Mouse (Mus musculus): Measurements from ENCODE around the gene Tmcc3.

The Tmcc3 gene

GRCm38 (mm10) chr10:94450781-94451180 is 139.0 kb downstream of the Tmcc3 start:
- no peak for TF ChIP-seq GATA4 (IDR thresholded peaks at IDR 0.05; ENCODE audit: insufficient replicate concordance, low read length)

- TF ChIP-seq GATA4 (IDR thresholded peaks at IDR 0.05; ENCODE audit: insufficient replicate concordance, low read length): no peak
These were observed 145.7 kb downstream of the Tmcc3 start for GRCm38 (mm10) chr10:94457454-94457853.

- no peak for TF ChIP-seq GATA4 (IDR thresholded peaks at IDR 0.05; ENCODE audit: insufficient replicate concordance, low read length)
These were observed 146.9 kb downstream of the Tmcc3 start for GRCm38 (mm10) chr10:94458690-94459089.

DNA sequence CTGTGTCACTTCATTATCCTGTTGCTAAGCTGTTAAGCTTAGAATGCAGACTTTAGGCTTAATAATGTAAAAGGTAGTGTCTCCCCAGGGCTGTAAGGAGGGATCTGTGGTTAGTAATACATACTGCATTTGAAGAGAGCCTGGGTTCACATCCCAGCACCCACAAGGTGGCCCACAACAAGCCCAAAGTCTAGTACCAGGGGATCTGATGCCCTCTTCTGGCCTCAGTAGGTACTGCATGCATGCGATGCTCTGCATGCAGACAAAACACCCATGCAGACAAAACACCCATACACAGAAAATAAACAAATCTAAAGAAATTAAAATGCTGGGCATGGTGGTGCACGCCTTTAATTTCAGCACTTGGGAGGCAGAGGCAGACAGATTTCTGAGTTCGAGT is 149.6 kb downstream of the Tmcc3 start:
- no peak for TF ChIP-seq GATA4 (IDR thresholded peaks at IDR 0.05; ENCODE audit: insufficient replicate concordance, low read length)

DNA sequence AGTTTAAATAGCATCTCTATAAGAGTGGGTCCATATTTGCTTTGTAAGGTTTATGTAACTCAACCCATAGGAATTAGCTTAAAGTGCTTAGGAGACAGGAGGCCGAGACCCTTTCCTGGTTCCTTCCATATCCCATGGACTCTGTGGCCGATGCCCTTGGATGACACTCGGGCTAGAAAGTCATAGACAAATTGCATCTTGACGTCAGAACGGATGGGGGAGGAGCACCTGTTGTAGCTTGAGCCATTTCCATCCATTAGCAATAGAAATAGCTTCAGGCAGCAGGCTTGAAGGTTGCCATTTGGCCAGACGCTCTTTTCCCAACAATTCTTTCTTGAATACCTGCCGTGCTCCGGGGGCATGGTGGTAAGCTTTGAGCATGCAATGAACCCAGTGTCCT is 150.1 kb downstream of the Tmcc3 start:
- no peak for TF ChIP-seq GATA4 (IDR thresholded peaks at IDR 0.05; ENCODE audit: insufficient replicate concordance, low read length)

GRCm38 (mm10) chr10:94462386-94463064 is 150.8 kb downstream of the Tmcc3 start:
- TF ChIP-seq GATA4 (IDR thresholded peaks at IDR 0.05; ENCODE audit: insufficient replicate concordance, low read length): peak; percentile 79

DNA sequence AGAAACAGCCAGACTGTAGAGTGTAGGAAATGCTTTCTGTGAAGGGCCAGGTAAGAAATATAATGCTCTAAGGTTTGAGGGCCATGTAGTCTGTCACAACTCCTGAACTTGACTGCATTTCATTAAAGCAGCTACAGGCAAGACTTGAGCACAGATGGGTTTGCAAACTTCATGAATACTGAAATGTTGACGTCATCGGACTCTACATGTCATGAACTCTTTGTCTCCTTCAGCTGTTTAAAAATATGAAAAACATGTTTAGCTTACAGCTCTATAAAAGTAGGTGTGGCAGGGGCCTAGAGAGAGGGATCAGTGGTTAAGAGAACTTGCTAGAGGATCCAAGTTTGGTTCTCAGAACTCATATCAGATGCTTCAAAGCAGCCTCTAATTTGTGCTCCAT is 151.7 kb downstream of the Tmcc3 start:
- TF ChIP-seq GATA4 (IDR thresholded peaks at IDR 0.05; ENCODE audit: insufficient replicate concordance, low read length): no peak

DNA sequence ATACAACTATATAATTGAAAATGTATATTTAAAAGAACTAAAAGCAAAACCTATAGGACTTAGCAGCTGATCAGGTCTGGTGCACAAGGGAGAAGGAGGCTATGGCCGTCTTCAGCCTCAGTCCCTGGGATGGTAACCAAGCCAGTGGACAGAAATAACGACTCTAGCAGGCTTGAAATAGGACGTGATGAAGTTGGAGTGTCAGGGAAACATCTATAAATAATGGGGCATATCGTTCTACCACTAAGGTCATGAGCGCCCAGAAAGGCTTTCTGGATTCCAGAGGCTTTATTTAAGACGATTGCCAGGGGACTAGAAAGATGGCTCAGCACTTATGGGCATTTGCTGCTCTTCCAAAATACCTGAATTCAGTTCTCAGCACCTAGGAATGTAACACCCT is 153.9 kb downstream of the Tmcc3 start:
- TF ChIP-seq GATA4 (IDR thresholded peaks at IDR 0.05; ENCODE audit: insufficient replicate concordance, low read length): no peak

DNA sequence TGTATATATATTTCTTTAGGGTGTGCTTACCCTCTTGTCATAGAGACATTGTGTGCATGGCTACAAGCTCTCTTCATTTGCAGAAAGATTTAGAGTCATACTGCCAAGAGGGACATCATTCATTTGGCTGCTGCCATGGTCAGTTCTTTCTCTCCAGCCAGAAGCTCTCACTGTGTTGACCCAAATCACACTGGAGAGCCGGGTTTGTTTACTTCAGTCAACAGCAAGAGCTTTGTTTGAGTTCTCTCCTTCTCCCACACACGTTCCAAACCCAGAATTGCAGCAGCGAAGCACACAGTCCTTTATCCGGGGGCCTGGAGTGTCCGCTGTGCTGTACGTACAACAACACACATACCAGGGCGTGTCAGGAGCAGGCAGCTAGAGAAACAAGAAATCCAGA is 154.6 kb downstream of the Tmcc3 start:
- TF ChIP-seq GATA4 (IDR thresholded peaks at IDR 0.05; ENCODE audit: insufficient replicate concordance, low read length): no peak

DNA sequence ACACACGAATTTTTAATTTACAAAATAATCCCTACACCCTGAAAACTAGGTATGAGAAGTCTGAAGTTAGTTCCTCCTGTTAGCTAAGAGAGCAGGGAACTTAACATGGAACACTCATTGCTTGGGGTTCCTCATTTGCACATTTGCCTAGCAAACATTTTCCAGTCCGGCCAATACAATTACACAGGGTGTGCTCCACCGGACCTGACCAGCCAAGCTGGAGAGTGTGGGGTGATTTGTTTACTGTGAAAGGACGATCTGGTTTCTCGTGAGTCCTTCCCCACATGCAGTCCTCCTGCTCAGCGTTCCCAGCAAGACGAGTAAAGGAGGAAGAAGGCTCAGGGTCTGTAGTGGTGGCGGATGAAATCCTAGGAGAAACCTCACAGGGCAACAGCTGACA is 159.7 kb downstream of the Tmcc3 start:
- no peak for TF ChIP-seq GATA4 (IDR thresholded peaks at IDR 0.05; ENCODE audit: insufficient replicate concordance, low read length)

DNA sequence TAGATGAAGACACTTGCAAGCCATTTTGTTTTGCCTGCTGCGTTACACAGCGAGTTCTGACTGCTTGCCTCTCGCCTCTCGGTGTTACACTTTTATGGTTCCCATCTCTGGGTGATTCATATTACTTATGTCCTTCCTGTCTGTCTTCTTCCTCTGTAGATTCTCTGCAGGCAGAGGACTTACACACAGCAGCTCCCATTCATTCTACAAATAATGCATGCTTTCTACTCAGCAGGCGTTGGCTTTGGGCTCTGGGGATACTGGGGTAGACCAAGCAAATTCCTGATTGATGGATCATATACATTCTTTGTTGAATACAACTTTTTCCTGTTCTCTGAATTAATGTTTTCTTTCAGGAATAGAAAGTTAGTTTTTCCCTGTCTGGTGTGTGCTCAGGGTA is 161.8 kb downstream of the Tmcc3 start:
- no peak for TF ChIP-seq GATA4 (IDR thresholded peaks at IDR 0.05; ENCODE audit: insufficient replicate concordance, low read length)

- no peak for TF ChIP-seq GATA4 (IDR thresholded peaks at IDR 0.05; ENCODE audit: insufficient replicate concordance, low read length)
These were observed 162.4 kb downstream of the Tmcc3 start for GRCm38 (mm10) chr10:94474185-94474584.

- no peak for TF ChIP-seq GATA4 (IDR thresholded peaks at IDR 0.05; ENCODE audit: insufficient replicate concordance, low read length)
These were observed 165.8 kb downstream of the Tmcc3 start for GRCm38 (mm10) chr10:94477366-94478225.

DNA sequence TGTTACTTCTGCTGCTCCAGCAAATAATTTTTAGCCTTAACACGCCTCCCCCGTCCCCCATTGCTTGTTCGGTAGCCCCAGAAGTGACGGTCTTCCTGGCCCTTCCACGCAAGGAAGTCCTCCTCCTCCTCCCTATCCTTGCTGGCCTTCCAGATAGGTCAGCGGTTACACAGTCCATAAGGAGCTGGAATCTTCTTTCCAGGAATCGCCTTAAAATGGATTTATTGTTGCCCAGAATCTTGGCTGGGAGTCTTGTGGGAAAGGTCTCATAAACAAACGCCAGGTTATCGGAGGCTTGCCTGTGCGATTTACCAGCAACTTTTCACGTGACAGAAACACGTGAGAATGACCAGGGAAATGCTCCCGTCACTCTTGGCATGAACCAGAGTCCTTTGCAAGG is 167.9 kb downstream of the Tmcc3 start:
- peak; percentile 86; the same call in 1 of the 2 replicates for TF ChIP-seq GATA4 (IDR thresholded peaks at IDR 0.05; ENCODE audit: insufficient replicate concordance, low read length)

GRCm38 (mm10) chr10:94480380-94481101 is 168.8 kb downstream of the Tmcc3 start:
- peak; percentile 81; the same call in 1 of the 2 replicates for TF ChIP-seq GATA4 (IDR thresholded peaks at IDR 0.05; ENCODE audit: insufficient replicate concordance, low read length)

DNA sequence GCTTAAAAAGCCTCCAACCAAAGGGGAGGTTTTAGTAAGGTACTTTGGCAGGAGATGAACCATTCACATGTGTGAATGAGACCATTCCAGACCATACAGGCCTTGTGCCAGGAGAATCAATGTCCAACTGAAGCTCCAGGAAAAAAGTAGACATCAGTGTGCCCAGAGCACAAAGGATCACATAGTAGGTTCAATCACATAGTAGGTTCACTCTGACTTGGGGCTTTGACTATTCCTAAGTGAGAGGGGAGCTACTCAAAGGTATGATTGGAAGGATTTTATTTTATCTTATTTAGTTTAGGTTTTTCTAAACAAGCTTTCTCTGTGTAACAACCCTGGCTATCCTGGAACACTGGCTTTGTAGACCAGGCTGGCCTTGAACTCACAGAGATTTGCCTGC is 169.9 kb downstream of the Tmcc3 start:
- TF ChIP-seq GATA4 (IDR thresholded peaks at IDR 0.05; ENCODE audit: insufficient replicate concordance, low read length): no peak
